Mouse (Mus musculus): ENCODE results near the gene Grcc10. TPM values are rescaled to one million over a fixed set of nuclear protein-coding genes. Genes with fewer than 3 reads are reported as not detected.

Grcc10 gene
- 100 to 1,000 TPM; 341 to 388 TPM for total RNA-seq (2021)
- long read RNA-seq, experiment 1, transcript Grcc10-201 (3 exons, 863 nt) = major isoform, 56 of 63 reads
- long read RNA-seq, experiment 1, partial matches to known transcripts = 0 of 63 reads
- long read RNA-seq, experiment 1, other reads (novel, unspliced or antisense) = 2 of 63 reads
- long read RNA-seq, experiment 2, transcript Grcc10-201 (3 exons, 863 nt) = major isoform, 232 of 245 reads
- long read RNA-seq, experiment 2, transcript Grcc10-203 (2 exons, 424 nt) = minor isoform, 5 of 245 reads
- long read RNA-seq, experiment 2, partial matches to known transcripts = 0 of 245 reads
- long read RNA-seq, experiment 2, other reads (novel, unspliced or antisense) = 7 of 245 reads

DNA sequence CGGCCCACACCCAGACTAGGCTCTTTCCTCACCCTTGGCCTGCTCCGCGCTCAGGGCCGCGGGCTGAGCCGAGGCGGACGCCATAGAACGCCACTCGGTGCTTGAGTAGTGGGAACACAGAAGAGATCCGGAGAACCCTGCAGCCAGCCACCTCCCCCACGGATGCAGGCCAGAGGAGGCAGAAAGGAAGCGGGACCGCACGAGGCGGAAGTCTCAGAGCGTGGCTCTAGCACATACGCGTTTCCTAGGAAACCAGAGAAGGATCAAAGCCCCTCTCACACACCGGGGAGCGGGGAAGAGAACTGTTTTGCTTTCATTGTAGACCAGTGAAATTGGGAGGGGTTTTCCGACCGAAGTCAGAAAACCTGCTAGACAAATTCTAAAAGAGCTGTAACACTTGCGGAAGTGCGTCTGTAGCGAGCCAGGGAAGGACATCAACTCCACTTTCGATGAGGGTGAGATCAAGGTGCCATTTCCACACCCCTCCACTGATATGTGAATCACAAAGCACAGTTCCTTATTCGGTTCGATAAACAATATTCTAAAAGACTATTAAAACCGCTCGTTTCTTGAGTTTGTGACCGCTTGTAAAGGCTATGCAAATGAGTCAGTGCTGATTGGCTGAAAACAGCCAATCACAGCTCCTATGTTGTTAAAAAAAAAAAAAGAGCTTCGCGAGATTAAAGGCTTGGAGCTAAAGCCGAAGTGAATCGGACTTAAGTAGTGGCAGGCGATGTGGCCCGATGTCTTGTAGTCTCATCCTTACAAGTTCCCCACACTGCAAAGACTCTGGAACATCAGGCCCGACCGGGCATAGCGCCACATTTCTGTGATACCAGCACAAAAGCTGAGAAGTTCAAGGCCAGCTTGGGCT is at the start of gene Grcc10:
TSS of gene Grcc10 (minus strand) at position 487 of the 874 bp plus-strand sequence.
- peak; percentile 72 to 76 for DNase-seq (ENCODE audit: low spot score in 2 of 2)

DNA sequence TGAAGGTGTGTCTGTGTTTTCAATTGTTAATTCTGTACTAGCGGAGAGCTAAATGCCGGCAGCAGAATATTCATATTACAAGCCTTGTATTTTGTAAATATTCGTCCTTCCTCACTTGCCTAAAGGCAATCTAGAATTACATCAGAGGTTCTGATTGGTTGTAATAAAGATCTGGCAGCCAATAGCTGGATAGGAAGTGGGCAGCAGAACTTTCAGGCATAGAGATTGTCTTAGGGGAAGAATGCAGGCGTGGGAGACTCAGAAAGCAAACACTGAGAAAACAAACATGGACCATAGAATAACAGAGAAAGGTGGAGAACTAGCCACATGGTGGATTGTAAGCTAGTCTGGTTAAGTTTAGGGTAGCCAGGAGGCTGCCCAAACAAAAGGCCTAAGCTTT is 48.9 kb upstream of the Grcc10 start:
- no peak for DNase-seq (ENCODE audit: low spot score in 2 of 2)

DNA sequence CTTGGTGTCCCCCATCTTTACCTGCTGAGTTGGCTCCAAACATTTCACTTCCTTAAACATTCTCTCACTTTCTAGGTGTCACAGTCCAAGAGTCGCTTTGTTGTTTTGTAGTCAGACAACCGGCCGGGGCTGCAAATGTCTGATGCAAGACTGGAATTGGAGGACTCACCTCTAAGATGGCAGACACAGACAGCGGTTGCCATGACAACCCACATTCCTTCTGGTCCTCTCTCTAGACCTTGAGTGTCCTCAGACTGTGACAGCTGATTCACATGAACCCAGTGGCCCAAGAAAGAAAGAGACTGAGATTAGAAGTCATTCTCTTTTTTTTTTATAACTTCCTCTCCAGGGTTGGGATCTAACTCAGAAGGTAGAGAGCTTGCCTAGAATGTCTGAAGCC is 48.3 kb upstream of the Grcc10 start:
- no peak for DNase-seq (ENCODE audit: low spot score in 2 of 2)

DNA sequence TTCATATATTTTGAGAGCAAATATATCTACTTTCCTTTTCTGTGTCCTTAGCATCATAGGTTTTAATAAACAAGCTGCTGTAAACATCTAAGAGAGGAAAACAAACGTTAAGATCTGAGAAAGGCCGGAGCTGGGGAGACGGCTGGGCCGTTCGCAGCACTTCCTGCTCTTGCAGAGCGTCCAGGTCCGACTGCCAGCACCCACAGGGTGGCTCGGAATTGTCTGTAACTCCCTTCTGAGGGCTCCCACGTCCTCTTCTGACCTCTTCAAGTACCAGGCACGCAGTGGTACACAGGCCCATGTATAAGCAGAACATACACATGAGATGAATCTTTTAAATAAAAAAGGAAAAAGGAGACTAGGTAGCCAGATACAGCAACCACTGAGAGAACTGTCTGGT is 46.5 kb upstream of the Grcc10 start:
- no peak for DNase-seq (ENCODE audit: low spot score in 2 of 2)

DNA sequence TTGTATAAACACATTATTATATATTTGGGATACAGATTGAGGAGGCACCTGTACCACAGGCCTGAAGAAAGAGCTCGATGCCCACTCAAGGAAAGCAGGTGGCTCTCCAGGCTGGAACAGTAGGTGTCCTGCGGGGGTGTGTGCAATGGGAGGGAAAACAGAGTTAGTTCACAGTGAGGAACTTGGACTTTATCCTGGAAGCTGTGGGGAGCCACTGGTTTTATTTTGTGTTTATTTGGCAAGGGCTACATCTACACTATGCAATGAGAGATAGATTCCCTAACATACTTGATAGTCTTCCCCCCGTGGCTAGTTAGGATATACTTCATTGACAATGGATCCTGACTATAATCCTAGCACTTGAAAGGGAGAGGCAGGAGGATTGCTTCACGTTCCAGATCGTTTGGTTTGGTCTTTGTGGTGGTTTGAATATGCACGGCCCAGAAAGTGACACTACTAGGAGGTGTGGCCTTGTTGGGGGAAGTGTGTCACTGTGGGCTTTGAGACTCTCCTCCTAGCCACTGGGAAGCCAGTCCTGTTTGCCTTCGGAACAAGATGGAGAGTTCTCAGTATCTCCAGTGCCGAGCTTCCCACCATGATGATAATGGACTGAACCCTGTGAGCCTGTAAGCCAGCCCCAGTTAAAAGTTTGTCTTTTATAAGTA is 45.7 kb upstream of the Grcc10 start:
- no peak for DNase-seq (ENCODE audit: low spot score in 2 of 2)

DNA sequence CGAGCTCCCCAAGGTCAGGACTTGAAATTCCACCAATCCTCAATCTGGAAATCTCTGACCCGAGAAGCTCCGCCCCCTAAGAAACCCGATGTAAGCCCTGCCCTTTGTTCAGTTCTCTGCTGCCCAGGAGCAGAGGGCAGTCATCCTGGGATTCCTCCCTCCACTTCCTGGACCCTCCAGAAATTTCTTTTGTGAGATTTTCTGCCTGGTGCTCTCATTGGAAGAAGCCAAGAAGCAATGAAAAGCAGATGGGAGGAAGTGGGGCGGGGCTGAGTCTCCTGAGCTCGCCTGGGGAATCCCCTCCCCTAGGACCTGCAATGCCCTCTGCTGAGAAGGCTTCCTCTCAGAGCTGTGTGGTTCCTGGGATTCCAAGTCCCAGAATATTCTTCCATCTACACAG is 41.3 kb upstream of the Grcc10 start:
- DNase-seq (ENCODE audit: low spot score in 2 of 2) = no peak

DNA sequence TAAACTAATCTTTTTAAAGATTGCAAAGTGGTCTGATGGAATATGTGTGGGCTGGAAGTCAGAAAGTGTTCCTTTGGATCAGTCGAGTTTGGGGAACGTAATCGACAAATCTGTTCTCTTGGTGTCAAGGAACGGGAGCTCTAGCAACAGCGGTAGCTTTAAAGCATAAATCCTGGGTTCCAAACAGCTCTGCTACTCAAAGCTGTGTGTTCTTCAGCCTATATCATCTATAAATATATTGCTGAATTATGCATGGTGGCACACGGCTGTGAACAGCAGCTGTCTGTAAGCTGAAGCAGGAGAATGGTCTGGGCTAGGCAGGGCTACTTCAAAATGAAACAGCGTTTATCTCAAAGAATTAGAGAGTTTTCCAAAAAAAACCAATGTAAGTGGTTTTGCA is 39.7 kb upstream of the Grcc10 start:
- DNase-seq (ENCODE audit: low spot score in 2 of 2) = no peak

DNA sequence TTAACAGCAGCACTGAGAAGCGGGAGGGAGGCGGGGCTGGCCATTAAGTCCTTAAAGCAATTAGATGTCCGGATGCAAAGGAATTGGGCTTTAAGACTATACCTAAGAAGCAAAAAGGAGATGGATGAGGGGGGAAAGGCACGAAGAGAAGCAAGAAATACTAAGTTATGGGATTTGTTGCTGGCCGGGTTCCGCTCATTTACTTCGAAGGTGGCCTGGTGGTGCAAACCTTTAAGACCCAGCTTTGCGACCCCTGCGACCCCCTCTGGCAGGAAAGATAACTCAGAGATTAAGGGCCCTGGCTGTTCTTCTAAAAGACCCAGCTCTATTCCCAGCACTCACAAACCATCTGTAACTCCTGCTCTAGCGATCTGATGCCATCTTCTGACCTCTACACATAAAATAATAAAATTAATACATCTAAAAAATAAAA is 38.8 kb upstream of the Grcc10 start:
- DNase-seq (ENCODE audit: low spot score in 2 of 2) = no peak

DNA sequence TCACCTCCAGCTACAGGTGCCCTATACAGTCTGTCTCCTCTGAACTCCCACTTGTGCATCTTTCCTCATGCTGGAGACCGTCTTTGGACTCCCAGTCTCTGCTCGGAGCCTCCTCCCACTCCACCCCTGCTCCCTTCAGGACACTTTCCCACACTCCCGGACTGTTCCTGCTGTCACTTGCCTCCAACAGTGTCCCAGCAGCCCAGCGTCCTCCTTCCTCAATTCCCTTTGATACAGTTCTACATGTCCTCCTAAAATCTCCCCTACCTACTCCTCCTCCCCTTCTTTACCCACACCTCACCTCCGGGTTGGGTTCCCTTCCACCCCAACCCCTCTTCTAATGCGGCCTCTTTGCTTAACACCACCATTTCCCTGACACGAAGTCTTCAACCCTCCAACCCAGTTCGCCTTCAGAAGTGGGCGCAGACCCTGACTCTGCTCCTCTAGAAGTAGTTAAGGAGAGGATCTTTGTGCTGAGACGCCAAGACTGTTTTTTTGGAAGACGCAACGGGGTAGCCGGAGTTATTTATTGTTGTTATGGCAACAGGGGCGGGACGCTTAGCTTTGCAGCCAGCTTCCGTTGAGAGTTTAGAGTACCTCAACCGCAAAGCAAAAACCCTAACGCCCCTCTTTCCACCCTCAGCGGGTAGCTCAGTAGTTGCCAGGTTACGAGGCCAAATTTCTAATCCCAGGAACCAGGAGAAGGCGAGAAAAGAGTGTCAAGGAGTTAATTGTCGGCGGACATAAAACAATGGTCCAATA is 38.2 kb upstream of the Grcc10 start, which contains the start of gene Lrrc23:
TSS of gene Lrrc23 (minus strand) at position 506 of the 762 bp plus-strand sequence.
- peak in 1 of 2 experiments; percentile 29 for DNase-seq (ENCODE audit: low spot score in 2 of 2)

DNA sequence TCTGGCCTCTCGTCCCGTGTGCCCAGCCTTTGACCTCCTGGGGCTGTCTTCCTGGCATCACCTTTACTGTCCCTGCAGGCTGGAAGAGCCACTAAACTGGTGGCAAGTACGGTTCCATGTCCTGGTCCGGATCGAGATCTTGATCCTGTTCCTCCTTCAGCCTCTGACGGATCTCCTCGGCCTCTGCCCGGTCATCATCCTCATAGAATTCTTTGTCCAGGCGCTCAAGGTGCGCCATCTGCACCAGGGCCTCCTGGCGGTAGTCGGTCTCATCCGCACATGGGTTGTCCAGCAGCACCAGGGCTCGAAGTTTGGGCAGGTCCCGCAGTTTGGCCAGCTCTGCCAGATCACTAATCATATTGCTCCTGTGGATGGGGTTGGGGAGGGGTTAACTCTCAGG is 29.3 kb upstream of the Grcc10 start:
- DNase-seq (ENCODE audit: low spot score in 2 of 2) = no peak

DNA sequence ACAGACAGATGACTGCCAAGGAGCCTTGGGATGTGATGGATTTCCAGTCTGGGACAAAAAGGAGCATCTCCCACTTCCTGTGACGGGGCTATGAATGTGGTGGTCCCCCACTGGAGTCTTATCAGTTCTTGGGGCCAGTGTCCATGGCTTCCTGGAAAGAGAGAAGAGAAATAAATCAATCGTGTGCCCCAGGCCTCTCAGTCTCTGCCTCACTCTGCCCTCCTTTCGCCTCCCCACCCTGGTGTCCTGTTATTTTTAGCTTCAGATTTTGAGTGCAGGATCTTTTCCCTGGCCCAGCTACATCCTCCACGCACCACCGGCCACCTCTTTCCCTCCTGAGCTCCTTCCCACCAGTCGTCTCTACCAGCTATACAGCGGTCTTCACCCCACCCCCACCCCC is 28.8 kb upstream of the Grcc10 start:
- no peak for DNase-seq (ENCODE audit: low spot score in 2 of 2)

DNA sequence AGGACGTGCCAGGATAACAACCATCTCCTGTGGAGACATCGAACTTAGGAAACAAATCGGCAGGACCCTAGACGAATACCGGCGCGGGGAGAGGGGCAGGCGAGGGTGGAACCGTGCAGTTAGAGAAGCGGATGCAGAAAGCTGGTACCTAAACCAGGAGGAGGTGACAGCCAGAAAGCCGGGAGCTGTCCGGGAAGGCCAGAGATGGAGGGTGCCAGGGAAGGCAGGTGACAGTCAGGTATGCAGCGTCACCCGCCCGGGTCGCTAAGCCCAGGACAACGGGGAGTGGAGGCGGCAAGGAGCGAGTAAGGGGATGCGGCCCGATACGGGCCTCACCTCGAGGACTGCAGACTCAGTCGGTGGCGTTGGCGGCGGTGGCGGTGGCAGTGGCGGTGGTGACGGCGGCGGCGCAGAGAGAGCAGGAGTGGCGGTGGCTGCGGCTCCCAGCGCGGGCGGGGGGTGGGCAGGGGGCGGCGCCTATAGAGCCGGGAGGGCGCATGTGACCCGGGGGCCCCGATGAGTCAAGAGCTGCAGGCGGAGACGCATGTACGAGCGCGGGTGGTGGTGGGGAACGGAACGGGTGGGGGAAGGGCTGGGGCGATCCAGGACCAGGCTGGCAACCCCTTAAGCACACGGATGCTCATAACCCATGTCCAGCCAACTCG is 28.1 kb upstream of the Grcc10 start, which contains the start of gene Eno2:
TSS of gene Eno2 (minus strand) at position 573 of the 665 bp plus-strand sequence.
- peak; percentile 40 to 52 for DNase-seq (ENCODE audit: low spot score in 2 of 2)

DNA sequence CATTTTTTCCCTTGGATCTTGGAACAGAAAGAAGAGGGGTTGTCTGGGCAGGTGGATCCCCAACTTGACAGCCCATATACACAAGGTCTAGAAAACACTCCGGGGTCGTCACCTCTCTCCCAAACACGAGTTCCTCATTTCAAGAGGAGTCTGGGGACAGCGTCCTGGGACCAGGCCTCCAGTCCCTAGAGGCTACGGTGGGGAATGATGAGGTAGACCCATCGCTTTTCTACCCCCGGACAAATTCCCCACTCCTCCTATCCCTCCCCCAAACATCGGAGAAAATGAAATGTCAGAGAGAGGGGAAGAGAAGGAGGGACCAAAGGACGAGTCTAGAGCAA is 27.5 kb upstream of the Grcc10 start:
- DNase-seq (ENCODE audit: low spot score in 2 of 2) = no peak

DNA sequence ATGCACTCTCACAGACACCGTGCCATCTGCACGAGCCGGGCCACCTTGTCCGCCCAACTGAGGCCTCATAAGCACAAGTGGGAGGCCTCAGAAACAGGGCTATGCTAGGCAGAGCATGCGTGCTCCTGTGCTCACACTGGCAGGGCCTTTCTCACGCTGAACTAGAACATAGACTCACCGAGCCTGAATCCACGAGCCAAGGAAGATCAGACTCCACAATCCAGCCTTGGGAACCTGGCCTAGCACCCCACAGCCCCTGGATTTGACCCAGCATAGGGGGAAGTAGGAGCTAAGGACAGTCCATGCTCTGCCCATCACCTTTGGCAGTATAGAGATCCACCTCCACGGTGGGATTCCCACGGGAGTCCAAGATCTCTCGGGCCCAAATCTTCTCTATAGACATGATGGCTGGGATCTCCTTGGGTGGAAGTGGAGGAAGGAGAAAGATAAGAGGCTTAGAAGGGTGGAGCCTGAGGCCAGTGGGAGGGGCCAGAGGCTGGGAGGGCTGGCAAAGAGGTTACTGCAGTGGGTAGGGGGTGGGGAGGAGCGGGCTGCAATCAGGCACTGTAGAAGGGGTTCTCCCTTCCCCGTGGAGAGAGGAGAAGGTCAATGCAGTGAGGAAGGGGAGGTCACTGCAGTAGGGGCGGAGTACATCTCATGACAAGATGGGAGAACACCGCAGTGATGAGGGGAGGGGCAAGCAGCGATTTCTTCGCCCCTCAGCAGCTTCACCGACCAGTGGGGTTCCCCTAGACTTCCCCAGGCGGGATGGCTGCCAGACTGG is 26.9 kb upstream of the Grcc10 start:
- DNase-seq (ENCODE audit: low spot score in 2 of 2) = no peak

DNA sequence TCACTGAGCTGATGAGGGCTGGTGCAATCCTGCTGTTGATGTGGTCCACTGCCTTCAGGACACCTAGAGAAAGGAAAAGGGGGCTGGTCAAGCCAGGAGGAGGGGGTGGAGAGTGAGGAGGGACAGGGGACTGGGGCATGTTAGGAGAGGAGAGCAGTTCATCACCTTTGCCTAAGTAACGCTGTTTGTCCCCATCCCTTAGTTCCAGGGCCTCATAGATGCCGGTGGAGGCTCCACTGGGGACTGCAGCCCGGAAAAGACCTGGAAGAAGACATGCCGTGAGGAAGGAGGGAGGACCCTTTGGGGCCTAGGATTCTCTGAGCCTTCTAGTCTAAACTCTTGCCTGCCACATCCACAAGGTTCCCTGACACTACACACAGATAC is 26.4 kb upstream of the Grcc10 start:
- no peak for DNase-seq (ENCODE audit: low spot score in 2 of 2)

DNA sequence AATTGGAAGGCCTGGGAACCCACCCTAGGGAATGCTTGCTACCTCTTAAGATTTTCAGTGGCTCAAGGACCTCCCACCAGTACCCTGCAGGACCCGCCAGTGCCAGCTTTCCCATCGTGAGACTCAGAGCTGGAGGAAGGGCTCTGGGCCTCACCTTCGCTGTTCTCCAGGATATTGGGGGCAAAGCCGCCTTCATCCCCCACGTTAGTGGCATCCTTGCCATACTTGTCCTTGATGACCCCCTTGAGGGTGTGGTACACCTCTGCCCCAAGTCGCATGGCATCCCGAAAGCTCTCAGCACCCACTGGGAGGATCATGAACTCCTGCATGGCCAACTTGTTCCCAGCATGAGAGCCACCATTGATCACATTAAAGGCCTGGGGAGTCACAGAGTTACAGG is 24.8 kb upstream of the Grcc10 start:
- DNase-seq (ENCODE audit: low spot score in 2 of 2) = no peak

DNA sequence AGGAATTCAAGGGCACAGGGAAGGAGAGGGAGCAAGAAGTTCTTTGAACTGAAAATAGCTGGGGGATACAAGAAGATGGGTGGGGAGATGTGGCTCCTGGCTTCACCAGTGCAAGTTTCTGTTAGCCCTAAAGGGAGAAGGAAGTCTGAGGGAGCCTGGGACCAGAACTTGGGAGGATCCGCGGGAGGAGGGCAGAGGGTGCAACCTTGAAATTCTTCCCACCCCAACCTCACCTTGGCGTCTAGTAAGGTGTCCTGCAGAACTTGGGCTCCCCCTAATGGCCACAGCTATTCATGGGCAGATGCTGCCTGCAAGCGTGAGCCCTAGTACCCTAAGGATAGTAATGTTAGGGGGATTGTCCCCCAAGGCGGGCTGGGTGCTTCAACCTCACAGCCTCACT is 18.1 kb upstream of the Grcc10 start:
- DNase-seq (ENCODE audit: low spot score in 2 of 2) = peak; percentile 80 to 85

DNA sequence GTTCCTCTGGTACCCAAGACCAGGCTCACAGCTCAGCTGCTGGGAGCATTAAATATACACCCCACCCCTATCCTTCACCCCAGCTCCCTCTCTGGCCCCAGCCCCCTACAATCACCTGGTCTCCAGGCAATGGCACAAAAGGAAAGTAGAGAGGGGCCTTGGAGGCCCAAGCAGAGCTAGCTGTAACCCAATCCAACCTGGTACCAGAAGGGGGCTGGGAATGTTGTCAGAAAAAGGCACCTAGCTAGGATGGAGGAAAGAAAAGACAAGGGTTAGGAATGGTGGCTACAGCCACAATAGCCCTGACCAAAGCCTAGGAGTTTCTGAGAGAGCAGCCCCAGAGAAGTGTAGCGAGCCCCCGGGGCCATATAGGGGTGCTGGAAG is 17.7 kb upstream of the Grcc10 start:
- no peak for DNase-seq (ENCODE audit: low spot score in 2 of 2)
